Mouse (Mus musculus) MEL (cell line): ENCODE data around the gene Smarcd1. TPM values are rescaled to one million over a fixed set of nuclear protein-coding genes. Genes with fewer than 3 reads are reported as not detected.
"Not testable (repeated sequence)": the region's sequence is repeated elsewhere in the genome, so short reads cannot be mapped to it uniquely, and the experiment has no call there.

ENCODE experiments used
- DNase-seq: peaks from one replicate; pipeline ENCODE4 v3.0.0; 2011; ENCODE audit warnings: low read depth, low spot score
- H3K27ac ChIP-seq: 2 replicates; pipeline ENCODE4 v1.5.1; 2012; ENCODE audit warnings: low read depth, mild to moderate bottlenecking, control low read depth, low read length, moderate library complexity; ENCODE audit not compliant: control insufficient read depth
- H3K27me3 ChIP-seq, 2 experiments: fragments of 150-350 bp in 1 of 2; sonication (generic) in 1 of 2; 2 replicates each; pipeline ENCODE4 v1.6.1; 2012; ENCODE audit warnings: low read length in 2 of 2, mild to moderate bottlenecking in 2 of 2, improper control_type of control experiment in 1 of 2, moderate library complexity in 1 of 2; ENCODE audit not compliant: insufficient read depth in 2 of 2, control insufficient read depth in 1 of 2
- H3K36me3 ChIP-seq, 2 experiments: 2 replicates each; pipeline ENCODE4 v1.6.1; 2012 to 2014; ENCODE audit warnings: low read length in 2 of 2, improper control_type of control experiment in 1 of 2, inconsistent platforms in 1 of 2, mild to moderate bottlenecking in 1 of 2; ENCODE audit not compliant: insufficient read depth in 2 of 2, control insufficient read depth in 1 of 2
- H3K4me1 ChIP-seq, 2 experiments: fragments of 150-350 bp in 1 of 2; sonication (generic) in 1 of 2; 2 replicates each; pipeline ENCODE4 v1.6.1; 2012; ENCODE audit warnings: low read length in 2 of 2, improper control_type of control experiment in 1 of 2, mild to moderate bottlenecking in 1 of 2; ENCODE audit not compliant: insufficient read depth in 2 of 2, control insufficient read depth in 1 of 2
- H3K4me3 ChIP-seq, 2 experiments: fragments of 150-350 bp in 1 of 2; sonication (generic) in 1 of 2; 2 replicates each; pipeline ENCODE4 v1.5.1; 2012; ENCODE audit warnings: low read depth in 2 of 2, low read length in 2 of 2, mild to moderate bottlenecking in 2 of 2, moderate library complexity in 2 of 2, control low read depth in 1 of 2, improper control_type of control experiment in 1 of 2; ENCODE audit not compliant: control insufficient read depth in 1 of 2, insufficient read depth in 1 of 2
- H3K79me2 ChIP-seq: 2 replicates; pipeline ENCODE4 v1.6.1; 2012; ENCODE audit warnings: mild to moderate bottlenecking, low read length, moderate library complexity; ENCODE audit not compliant: control insufficient read depth, poor library complexity, insufficient read depth
- H3K9ac ChIP-seq: 2 replicates; pipeline ENCODE4 v1.6.1; 2012; ENCODE audit warnings: low read depth, mild to moderate bottlenecking, control low read depth, low read length, moderate library complexity; ENCODE audit not compliant: control insufficient read depth, poor library complexity, severe bottlenecking
- H3K9me3 ChIP-seq: fragments of 150-350 bp; sonication (generic); replicated peaks from 2 replicates; pipeline ENCODE4 v1.6.1; 2012; ENCODE audit warnings: mild to moderate bottlenecking, low read length, improper control_type of control experiment, moderate library complexity; ENCODE audit not compliant: insufficient read depth
- ETS1 ChIP-seq: IDR thresholded peaks from 2 replicates; pipeline ENCODE4 v1.6.1; 2012; ENCODE audit warnings: low read depth, mild to moderate bottlenecking, inconsistent platforms, low read length, improper control_type of control experiment, moderate library complexity
- JUND ChIP-seq: IDR thresholded peaks from 2 replicates; pipeline ENCODE4 v1.6.1; 2011; ENCODE audit warnings: low read depth, mild to moderate bottlenecking, improper control_type of control experiment, low read length
- MXI1 ChIP-seq: IDR thresholded peaks from 2 replicates; pipeline ENCODE4 v1.6.1; 2011; ENCODE audit warnings: mild to moderate bottlenecking, low read depth, low read length, improper control_type of control experiment
- MYC ChIP-seq: IDR thresholded peaks from 2 replicates; pipeline ENCODE4 v1.6.1; 2011; ENCODE audit warnings: low read depth, mild to moderate bottlenecking, low read length, improper control_type of control experiment, moderate library complexity
- RAD21 ChIP-seq: IDR thresholded peaks from 2 replicates; pipeline ENCODE4 v1.6.1; 2011; ENCODE audit warnings: mild to moderate bottlenecking, low read depth, low read length, improper control_type of control experiment
- TBP ChIP-seq: IDR thresholded peaks from 2 replicates; pipeline ENCODE4 v1.8.0; 2011; ENCODE audit warnings: low read depth, low read length, improper control_type of control experiment
- USF2 ChIP-seq, 2 experiments: IDR thresholded peaks; 2 replicates each; pipeline ENCODE4 v1.6.1; 2011 to 2012; ENCODE audit warnings: improper control_type of control experiment in 2 of 2, low read length in 2 of 2, borderline replicate concordance in 1 of 2, inconsistent platforms in 1 of 2, low read depth in 1 of 2, mild to moderate bottlenecking in 1 of 2; ENCODE audit not compliant: insufficient read depth in 1 of 2
- polyA plus RNA-seq, 2 experiments: library from polyadenylated mRNA; stranded (reverse) in 1 of 2; unstranded in 1 of 2; fragments of >175 nt in 1 of 2; fragments of >200 nt in 1 of 2; gene quantifications; 2 replicates each; pipeline versions ENCODE4 v1.2.1 to v1.2.4; 2012; ENCODE audit warnings: low replicate concordance in 2 of 2, low read depth in 1 of 2; ENCODE audit not compliant: insufficient read length in 2 of 2, insufficient read depth in 1 of 2, missing spikeins in 1 of 2
- total RNA-seq: library from RNA; depleted of rRNA; stranded (reverse); fragments of 300-350 nt; gene quantifications from 2 replicates; pipeline ENCODE4 v1.2.3, GENCODE M21; 2012

Gene Smarcd1
- total and polyA plus RNA-seq, 3 experiments = 20.1 to 247 (median 72.5) TPM

- peaks cover 0 to 22% of the 10 kb centered on the region in 2 experiments; a peak in 3 of 4 replicates for H3K4me1 ChIP-seq
- TF ChIP-seq MXI1 (no peak), MYC (no peak), USF2 (IDR thresholded peaks at IDR 0.05; ENCODE audit: borderline replicate concordance in 1 of 2, insufficient read depth in 1 of 2, low read depth in 1 of 2, low read length in 2 of 2) (no peak), JUND (no peak)
These were observed 2.2 kb upstream of the Smarcd1 start for GRCm38 (mm10) chr15:99699715-99700114.

GRCm38 (mm10) chr15:99700219-99701106 is 1.5 kb upstream of the Smarcd1 start:
- Histone ChIP-seq H3K27ac (no peak overlapping the region), H3K36me3 (peaks cover 0 to 10% of the 10 kb centered on the region in 2 experiments; a peak in 1 of 4 replicates), H3K27me3 (peaks cover 0 to 2% of the 10 kb centered on the region in 2 experiments; a peak in 3 of 4 replicates), H3K9ac (no peak overlapping the region), H3K4me3 (no peak overlapping the region), H3K4me1 (peaks cover 0 to 22% of the 10 kb centered on the region in 2 experiments; a peak in 3 of 4 replicates), H3K9me3 (no peaks in the 10 kb centered on the region), H3K79me2 (peaks cover 4% of the 10 kb centered on the region; the same call in 1 of the 2 replicates)
- DNase-seq = no peak
- no peak for TF ChIP-seq MYC

More at GRCm38 (mm10) chr15:99699715-99700114, 2.2 kb upstream of the Smarcd1 start:
- no peaks in the 10 kb centered on the region for H3K9me3 ChIP-seq
- H3K36me3 ChIP-seq = peaks cover 0 to 10% of the 10 kb centered on the region in 2 experiments; a peak in 1 of 4 replicates
- peaks cover 4% of the 10 kb centered on the region; the same call in 1 of the 2 replicates for H3K79me2 ChIP-seq
- H3K4me3 ChIP-seq = no peak overlapping the region
- DNase-seq = no peak
- no peak overlapping the region for H3K27ac ChIP-seq
- peaks cover under 1 to 5% of the 10 kb centered on the region in 2 experiments; a peak in 3 of 4 replicates for H3K27me3 ChIP-seq
- no peak overlapping the region for H3K9ac ChIP-seq

DNA sequence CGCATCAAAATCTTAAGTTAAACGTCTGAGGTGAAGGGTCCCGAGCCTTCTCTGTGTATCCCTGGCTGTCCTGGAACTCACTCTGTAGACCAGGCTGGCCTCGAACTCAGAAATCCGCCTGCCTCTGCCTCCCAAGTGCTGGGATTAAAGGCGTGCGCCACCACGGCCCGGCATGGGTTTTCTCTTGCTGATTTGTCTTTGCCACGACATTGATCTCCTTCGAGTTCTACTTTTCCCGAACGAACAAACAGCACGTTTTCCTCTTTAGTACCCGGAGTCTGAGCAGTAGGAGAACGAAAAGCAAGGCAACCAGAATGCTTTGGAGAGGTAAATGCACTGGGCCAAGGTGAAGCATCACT is 310 bp upstream of the Smarcd1 start:
- H3K79me2 ChIP-seq, H3K27ac ChIP-seq, H3K9me3 ChIP-seq, DNase-seq, H3K27me3 ChIP-seq: not testable (repeated sequence)
- Histone ChIP-seq H3K4me1 (peaks cover 0 to 22% of the 10 kb centered on the region in 2 experiments; a peak in 3 of 4 replicates), H3K36me3 (peaks cover 0 to 10% of the 10 kb centered on the region in 2 experiments; a peak in 1 of 4 replicates), H3K9ac (peak overlapping the region; percentile 61), H3K4me3 (peak overlapping the region; percentile 38 to 62)
- peak; percentile 78 for TF ChIP-seq TBP

DNA sequence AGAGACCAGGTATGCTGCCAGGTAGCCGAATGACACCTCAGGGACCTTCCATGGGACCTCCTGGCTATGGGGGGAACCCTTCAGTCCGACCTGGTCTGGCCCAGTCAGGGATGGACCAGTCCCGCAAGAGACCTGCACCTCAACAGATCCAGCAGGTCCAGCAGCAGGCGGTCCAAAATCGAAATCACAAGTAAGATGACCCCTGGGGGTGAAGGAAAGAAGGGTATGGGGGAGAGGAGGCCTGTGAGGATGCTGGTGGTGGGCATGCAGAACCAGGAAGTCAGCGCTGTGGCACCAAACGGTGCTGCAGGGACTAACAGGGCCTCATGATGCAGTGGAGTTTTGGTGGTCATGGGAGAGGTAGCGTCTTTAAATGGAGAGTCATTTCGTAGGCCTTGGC is 1.2 kb downstream of the Smarcd1 start:
- Histone ChIP-seq H3K27me3 (no peaks in the 10 kb centered on the region), H3K36me3 (peaks cover 0 to 10% of the 10 kb centered on the region in 2 experiments; a peak in 2 of 4 replicates), H3K9me3 (no peaks in the 10 kb centered on the region), H3K4me1 (peaks cover 0 to 22% of the 10 kb centered on the region in 2 experiments; a peak in 3 of 4 replicates), H3K9ac (no peak overlapping the region), H3K4me3 (no peak overlapping the region), H3K79me2 (peaks cover 4% of the 10 kb centered on the region; the same call in 1 of the 2 replicates), H3K27ac (no peak overlapping the region)
- no peak for TF ChIP-seq ETS1
- no peak for TF ChIP-seq RAD21
- DNase-seq = no peak
